Mouse (Mus musculus) embryonic fibroblast, embryonic 13.5 days (primary cell): ENCODE measurements at regions not wholly inside any gene's neighbourhood (a gene's known extent, or its start where the extent isn't known, plus 50 kb on each side); places are given as distances from the start of the nearest gene placed in this dataset.

Source experiments
- CTCF ChIP-seq: IDR thresholded peaks from 2 replicates; pipeline ENCODE4 v1.5.1; 2011; ENCODE audit warnings: mild to moderate bottlenecking, control low read depth, low read length, moderate library complexity, borderline replicate concordance; ENCODE audit not compliant: insufficient read depth
- POLR2A ChIP-seq: IDR thresholded peaks from 2 replicates; pipeline ENCODE4 v1.6.1; 2011; ENCODE audit warnings: low read depth, mild to moderate bottlenecking, control low read depth, low read length, moderate library complexity

- no peak for TF ChIP-seq CTCF
- no peak for TF ChIP-seq POLR2A
Measured at GRCm38 (mm10) chr14:79898240-79898639, 85.6 kb upstream of the Olfm4 start.
